Mouse (Mus musculus) left cerebral cortex, adult 9 months (tissue): ENCODE results near the gene Meaf6.

Source experiments
- DNase-seq, 2 experiments: peaks; one replicate each; pipeline ENCODE4 v3.0.0; 2022; ENCODE audit warnings: low spot score in 2 of 2

Gene Meaf6

DNA sequence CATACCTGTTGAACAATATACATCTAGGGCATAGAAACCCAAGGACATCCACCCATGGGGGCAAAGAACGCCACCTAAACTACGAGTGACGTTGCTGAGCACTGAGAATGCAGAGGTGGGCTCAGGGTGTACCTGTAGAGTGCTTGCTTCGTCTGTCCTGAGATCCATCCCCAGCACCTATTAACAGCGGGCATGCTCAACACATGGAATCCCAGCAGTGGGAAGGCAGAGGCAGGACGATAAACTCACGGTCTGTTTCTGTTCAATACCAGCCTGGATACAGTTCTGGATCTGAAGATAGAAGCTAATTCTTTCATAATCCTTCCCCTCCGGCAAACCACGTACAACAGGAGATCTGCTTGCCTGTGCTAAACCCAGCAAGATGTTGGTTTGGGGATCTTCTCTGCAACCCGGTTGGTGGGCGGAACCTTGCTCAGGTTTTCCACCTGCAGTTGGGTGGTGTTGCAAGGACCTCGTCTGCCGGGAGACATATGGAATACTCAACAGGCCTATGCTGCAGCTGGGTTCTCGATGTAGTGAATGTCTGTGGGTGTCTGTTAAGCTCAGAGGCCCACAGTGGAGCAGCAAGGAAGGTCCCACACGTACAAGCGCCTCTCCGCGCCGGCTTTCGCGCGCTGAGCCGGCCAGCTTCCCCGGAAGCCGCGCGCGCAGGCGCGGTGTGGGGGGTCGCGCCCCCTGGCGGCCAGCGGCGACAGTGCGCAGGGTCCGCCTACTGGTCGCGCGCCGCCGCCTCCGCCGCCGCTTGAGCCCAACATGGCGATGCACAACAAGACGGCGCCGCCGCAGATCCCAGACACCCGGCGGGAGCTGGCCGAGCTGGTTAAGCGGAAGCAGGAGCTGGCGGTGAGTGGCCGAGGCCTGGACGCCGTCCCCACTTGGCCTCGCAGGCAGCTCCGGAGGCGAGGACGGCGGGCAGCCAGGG lies at the start of gene Meaf6:
TSS of gene Meaf6 (plus strand) at position 732 of the 943 bp plus-strand sequence.
- DNase-seq, result peak; percentile 66 to 89

DNA sequence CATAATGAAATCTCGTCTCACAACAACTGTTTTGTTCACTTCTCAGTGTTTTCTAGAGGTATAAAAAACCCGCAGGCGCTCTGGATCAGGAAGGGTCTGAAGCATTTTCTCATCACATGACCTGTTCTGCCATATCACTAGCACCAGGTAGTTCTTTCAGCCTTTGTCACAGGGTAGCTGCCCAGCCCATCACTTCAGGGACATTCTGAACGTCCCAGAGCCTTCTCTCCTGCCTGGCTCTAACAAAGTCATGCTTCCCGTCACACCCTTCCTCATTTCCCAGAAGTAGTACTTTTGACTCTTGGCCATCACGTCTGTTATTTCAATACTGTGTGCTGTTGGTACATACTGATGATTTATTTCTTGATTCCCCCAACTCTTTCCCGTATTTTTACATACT lies 40.5 kb upstream of the Meaf6 start:
- no peak for DNase-seq

DNA sequence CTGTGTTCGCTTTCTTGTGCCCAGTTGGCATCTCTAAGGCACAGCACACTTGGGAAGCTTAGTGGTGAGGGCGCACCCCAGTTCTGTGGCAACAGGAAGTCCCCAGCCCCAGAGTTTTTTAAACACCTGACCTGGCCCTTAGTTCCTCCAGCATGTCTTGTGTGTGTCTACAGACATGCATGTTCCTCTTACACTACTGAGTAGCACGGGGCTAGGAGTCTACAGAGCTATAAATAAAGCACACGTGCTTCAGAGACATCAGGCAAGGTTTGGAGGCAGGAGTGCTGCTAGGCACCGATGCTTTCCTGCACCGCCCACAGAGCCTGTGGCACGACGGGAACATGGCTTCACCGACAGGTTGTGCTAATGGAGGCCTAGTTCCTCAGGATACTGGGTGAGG lies 29.5 kb upstream of the Meaf6 start:
- no peak for DNase-seq

DNA sequence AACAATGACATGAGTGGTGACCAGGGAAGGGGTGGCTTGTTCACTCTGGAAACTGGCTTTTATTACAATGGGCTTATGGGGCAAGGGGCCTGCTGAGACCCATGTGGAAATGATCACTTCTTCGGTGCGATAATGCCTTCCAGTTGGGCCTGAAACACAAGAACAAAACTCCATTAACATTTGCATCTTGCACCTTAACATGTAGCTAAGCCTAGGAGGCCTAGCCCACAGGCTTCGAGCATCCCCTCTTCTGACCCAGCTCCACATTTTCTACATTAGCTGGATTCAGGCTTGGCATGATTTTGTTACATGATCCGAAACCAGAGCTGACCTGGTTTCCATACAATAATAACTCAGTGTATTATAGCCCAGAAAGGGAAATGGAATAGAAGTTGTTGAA lies 28.5 kb upstream of the Meaf6 start:
- no peak for DNase-seq

DNA sequence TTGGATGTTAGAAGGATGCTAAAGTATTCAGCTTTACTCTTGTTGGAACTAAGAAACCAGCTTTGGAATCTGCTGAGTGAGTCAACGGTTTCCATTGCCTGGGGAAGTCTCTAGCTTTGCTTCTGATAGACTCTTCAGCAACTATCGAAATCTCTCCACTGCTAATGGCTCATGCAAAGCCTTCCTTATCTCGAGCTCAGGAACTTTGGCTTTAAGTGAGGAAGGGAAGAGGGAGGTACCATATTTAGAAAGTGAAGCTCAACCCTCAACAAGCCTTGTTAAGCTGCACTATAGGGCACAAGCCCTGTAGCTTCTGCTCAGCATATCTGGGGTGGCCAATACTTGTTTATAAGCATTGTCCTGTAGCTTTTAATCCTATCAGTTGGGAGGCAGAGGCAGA lies 27.7 kb upstream of the Meaf6 start:
- DNase-seq, result no peak

DNA sequence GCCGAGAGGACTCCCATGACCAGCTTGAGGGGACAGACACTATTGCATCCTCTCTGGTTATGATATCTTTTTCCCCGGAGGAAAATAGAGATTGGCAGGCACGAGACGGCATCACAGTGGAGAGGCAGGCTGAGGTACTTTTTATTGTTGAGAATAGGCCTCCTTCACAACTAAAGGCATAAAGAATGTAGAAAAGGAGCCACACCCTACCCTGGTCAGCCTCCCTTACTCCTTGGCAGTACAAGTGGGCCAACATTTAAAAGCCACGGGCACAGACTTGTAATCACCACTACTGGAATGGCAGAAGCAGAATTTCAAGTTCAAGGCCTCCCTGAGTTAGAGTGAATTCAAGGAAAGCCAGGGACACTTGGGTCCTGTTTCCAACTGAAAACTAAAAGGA lies 26.9 kb upstream of the Meaf6 start:
- no peak for DNase-seq

DNA sequence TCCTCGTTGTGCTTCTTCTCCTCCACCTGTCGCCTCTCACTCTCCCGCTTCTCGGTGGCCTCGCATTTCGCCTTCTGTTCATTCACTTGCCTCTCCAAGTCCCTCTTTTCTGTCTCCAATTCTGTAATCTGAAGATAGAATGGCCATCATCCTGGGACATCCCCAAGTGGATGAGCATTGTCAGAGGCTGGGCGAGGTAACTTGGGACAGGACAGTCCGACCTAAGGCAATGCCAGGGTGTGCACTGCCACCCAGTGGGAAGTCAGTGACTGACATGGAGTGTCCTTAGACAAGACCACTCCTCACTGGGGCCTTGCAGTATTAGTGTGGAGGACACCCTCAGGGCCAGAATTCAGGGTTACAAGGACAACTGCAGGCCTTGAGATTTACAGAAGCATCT lies 25.9 kb upstream of the Meaf6 start:
- peak in 1 of 2 experiments; percentile 59 for DNase-seq

DNA sequence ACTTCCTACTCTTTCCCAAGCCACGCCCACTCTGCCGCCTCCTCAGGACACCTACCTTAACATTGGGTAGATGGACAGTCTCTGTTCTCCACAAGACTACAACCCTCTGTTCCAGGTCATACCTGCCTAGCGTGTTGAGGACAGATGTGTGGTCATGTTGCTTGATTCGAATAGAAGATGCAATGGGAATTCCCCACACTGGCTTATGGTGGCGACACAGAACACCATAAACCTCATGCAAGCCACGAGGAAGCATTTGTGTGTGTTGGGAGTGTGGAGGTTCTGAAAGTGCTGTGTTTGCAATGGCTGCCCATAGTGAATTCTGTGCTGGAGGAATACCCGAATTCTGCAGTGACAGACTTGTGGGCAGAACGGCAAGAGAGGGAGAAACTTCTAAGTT lies 21.1 kb upstream of the Meaf6 start:
- no peak for DNase-seq

DNA sequence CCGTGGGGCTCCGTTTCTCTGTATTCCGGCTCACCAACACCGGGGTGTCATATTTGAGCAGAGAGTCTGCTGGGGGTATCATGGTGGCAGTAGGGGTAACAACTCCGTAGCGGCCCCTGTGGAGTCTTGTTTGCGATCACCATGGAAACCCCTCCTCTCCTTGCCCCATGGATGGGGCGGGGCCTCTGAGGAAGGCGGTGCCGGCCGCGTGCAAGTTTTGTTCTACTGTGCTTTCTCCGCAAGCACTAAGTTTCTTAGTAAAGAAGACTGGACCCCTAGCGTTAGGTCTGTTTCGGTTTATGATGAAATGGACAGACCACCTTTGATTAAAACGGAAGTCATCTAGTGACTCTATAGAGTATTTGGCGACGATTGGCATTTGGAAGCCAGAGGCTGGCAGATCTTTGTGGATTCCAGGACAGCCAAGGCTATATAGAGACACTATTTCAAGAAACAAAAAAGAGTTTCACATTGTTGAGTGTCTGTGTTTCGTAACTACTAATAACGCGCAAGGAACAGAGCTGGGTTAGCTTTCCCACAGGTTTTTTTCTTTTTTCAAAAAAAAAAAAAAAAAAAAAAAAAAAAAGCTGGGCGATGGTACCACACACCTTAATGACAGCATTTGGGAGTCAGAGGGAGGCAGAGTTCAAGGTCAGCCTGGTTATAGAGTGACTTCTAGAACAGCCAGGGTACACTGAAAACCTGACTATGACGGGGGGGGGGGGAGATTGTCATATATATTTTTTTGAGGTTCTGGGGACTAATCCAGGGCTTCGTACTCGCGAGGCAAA lies 19.2 kb upstream of the Meaf6 start, which contains the start of gene Dnali1:
TSS of gene Dnali1 (minus strand) at position 187 of the 791 bp plus-strand sequence.
- DNase-seq, result peak in 1 of 2 experiments; percentile 26

DNA sequence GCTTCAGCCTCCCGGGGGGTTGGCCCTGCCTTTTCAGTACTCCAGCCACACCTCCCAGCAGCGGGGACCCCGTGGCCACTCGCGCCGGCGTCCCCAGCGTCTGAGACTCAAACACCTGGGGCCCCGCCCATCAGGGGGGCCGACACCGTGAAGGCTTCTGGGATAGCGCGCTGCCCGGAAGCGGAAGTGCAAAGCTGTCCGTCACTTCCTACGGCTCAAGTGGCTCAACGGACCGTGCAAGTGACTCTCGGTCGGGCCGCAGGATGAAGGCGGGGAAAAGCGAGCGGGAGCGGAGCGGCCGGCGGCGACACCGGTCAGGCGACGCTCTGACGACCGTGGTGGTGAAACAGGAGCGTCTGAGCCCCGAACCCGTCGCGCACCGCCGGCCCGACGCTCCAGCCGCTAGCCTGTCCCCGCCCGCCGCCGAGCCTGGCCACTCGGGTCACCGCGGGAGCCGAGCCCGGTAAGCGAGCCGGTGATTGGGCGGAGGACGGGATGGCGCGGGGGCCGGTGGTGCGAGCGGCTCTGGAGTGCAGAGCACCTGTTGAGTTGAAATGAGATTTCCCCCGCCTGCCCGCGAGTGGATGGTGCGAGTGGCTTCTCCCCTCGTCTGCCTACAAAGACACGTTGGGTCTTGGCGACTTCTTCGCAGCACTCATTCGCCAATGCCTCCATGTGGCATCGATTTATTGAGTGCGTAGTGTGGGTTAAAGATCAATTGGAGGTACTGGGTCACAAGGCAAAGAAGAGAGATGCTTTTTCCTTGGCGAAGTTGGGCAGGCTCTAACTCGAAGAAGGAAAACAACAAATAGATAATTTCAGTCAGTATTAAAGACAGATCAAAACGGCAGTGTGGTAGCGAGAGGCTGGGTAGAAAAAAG lies 18.2 kb upstream of the Meaf6 start, which contains the start of gene Snip1:
TSS of gene Snip1 (plus strand) at position 183 of the 881 bp plus-strand sequence.
- DNase-seq, result peak; percentile 76 to 92

DNA sequence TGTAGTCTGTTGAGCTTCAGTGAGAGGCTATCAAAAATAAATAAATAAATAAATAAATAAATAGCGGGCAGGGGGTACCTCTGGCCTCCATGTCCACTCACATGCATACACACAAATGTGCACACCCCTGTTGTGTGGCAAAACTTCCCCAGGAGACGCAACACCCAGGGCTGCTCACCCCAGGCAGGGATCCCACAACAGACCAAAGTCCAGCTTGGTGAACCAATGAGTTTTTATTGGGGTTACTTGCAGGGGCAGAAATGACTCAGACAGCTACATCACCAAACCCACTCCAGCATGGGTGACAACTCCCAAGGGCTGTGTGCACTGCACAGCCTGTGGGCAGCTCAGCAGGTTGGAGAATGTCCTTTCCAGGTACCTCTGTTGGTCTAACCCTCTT lies 7.2 kb upstream of the Meaf6 start:
- no peak for DNase-seq

DNA sequence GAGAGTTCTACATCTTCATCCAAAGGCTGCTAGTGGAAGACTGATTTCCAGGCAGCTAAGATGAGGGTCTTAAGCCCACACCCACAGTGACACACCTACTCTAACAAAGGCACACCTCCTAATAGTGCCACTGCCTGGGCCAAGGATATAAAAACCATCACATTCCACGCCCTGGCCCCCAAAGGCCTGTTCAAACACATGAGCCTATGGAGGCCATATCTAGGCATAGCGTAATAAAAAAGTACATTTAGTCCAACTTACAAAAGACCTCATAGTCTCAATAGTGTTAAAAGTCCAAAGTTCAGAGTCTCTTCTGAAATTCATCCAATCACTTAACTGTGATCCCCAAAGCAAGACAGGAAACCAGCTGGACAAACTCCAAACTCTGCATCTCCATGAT lies 6.2 kb upstream of the Meaf6 start:
- DNase-seq, result no peak

DNA sequence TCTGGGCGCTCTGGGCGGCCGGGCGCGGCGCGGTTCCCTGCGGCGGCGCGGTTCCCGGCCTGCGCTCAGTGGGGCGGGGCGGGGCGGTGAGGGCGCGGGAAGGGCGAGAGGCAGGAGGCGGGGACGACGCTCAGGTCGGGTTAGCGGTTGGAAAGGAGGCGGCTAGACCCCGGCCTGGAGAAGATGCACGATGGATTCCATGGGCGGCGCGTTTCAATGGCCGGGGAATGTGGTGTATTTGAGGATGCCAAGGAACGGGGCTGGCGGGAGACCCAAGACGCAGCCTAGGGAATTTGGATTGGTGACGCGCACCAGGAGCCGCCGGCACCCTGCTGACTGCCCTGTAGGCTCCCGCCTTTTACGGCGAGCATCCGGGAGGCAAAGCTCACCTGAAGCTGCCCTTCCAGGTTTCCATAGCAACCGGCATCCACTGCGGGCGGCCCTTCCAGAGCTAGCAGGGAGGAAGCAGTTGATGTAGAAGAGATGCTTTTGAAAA lies 460 bp downstream of the Meaf6 start:
- peak; percentile 56 to 77 for DNase-seq

DNA sequence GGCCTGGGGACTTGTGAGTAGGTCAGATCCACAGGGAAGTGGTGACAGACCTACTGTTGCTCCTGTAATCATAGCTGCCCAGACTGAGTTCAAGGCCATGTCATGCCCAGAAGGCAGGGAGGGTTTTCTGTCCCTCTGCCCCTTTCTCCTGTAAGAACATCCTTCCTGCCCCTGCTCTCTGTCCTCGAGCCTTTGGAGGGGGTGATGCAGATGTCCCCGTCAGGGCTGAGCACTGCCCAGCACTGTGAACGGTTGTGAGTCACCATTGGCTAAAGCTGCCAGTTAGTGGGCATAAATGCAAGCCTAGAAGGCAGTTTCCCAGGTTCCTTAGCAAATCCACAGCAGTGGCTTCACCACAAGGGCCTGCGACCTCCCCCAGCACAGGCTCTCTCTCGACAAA lies 8.1 kb downstream of the Meaf6 start:
- no peak for DNase-seq

DNA sequence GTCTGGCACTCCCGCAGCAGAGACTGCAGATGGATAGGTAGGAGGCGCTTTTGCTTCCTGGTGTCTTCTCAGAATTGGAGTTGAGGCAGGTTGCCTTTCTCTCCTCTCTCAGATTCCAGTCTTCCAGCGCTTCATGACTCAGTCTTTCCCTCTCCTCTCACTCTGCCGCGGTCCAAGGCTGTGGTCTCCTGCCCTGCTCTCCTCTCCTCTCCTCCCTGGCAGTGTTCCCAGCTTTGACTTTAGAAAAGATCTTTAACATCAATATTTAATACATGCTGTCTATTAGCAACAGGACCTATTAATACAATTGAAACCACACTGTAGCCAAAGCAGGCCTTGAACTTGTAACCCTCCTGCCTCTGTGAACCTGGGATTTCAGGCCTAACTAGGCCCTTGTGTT lies 11.1 kb downstream of the Meaf6 start:
- DNase-seq, result no peak

DNA sequence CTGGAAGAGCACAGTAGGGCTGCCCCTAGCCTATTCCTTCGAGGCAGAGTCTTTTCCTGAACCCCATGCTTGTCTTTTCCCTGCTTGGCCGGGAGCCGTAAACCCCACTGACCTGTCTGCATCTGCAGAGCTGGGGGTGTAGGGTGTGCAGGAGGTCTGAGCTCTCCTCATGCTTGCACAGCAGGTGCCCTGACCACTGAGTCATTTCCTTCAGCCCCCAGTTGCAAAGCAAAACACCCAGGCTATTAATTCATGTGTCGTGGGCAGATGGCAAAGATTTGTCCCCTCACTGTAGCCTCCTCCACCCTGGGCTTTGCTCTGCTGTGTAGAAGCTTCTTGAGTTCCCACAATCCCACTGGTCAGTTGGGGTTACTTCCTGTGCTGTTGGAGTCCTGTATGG lies 12.5 kb downstream of the Meaf6 start:
- no peak for DNase-seq

DNA sequence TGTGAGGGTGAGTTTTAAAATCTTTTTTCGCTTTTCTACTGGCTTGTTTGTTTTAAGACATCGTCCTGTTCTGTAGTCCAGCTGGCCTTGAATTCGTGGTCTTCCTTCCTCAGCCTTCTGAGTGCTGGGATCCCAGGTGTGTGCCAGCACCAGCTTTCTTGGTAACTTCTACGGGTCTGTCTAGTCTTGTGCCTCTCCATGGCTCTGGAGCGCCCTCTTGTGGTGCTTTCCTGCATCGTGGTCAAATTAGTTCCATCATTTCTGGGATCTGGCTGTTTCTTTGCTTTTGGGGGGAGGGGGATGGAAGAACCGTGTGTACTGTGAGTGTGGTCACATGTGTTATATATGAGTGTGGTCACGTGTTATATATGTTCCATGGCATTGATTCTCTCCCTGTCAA lies 14.5 kb downstream of the Meaf6 start:
- peak in 1 of 2 experiments; percentile 83 for DNase-seq

DNA sequence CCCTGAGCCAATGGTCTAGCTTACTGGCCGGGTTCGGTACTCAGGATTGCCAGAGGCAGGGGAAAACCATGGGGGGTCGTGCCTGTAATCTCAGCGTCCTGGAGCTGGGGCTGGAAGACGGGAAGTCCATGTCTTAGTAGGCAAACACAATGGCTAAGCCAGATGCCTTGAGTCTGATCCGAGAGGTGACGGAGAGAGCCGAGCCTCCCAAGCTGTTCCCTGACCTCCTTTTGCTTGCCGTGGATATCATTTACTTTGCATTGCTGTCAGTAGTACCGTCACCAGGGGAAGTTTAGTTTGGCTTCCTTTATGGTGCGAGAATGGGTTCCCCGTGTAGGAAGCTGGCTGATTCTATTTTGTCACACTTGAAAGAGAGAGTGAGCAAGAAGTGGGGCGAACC lies 16.4 kb downstream of the Meaf6 start:
- no peak for DNase-seq

DNA sequence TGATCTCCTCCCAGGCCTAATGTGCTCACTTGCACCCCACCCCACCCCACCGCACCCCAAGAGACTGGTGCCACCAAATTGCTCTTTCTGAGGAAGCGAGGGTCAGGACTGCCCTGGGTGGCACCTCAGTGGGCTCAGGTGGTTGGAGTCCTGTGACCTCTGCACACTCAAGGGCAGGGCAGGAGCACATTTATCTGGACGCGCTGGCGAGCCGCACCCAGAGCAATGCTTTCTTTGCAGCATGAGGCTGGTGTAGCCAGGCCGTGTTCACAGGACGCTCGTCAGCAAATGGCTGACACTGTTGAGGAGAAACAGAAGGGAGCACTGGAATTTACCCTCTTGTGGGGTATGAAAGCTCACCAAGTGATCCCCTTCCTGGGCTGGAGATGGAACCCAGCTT lies 20.4 kb downstream of the Meaf6 start:
- DNase-seq, result no peak

DNA sequence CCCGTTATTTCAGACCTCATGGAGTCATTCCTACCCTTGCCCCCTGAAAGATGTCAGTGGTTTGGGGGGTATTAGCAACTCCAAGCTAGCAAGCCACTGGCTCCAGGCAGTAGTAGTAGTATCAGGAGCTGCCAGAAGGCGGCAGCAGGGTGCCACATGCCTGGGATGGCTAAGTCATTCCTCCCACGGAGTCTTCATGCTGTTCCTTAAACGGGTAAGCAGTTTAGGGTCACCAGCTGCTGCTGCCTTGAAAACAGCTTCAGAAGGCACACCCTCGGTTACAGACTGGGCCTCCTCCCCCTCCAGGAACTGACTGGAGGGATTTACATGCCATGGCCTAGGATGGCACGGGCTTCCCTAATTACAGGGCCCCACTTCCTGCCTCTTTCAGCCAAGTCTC lies 29.7 kb downstream of the Meaf6 start:
- peak; percentile 73 to 95 for DNase-seq

DNA sequence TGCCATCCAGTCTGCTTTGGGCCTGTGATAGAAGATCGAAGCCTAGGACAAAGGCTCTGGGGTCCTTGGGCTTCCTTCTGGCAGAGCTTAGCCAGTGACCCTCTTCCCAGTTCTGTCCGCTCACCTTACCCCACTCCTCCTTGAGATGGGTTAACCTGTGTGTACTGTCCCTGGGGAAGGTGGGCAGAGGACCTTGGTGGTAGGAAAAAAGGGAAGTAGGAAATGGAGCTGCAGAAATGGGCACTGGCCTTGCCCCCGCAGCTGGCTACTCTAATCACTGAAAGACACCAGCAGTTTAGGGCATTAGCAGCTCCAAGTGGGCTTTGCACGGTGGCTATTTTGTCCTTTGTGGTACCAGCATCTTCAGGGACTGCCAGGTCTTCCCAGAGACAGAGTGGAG lies 30.1 kb downstream of the Meaf6 start:
- DNase-seq, result no peak

DNA sequence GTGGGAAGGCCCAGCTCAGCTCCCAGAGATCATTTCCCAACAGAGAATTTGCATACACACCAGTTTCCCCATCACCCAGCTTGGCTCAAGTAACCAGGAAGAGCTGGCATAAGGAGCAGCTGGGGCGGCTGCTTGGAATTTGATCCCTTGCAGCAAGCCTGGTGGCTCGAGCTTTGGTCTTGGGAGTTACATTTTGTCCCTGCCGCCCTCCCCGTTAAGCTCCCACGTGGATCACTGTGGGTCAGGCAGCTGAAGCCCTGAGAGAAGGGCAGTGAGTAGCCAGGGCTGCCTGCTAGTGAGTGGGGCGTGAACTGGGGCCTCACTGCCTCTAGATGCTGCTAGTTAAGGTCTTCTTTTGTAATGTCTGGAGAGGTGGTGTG lies 30.8 kb downstream of the Meaf6 start:
- no peak for DNase-seq
